Mouse (Mus musculus) spleen, postnatal 10 days (tissue): ENCODE data around the gene Birc5.
"Not testable (repeated sequence)": the region's sequence is repeated elsewhere in the genome, so short reads cannot be mapped to it uniquely, and the experiment has no call there.

Source experiments
- DNase-seq, 2 experiments: peaks; one replicate each; pipeline ENCODE4 v3.0.0; 2021 to 2022; ENCODE audit warnings: low spot score in 2 of 2

Gene Birc5

DNA sequence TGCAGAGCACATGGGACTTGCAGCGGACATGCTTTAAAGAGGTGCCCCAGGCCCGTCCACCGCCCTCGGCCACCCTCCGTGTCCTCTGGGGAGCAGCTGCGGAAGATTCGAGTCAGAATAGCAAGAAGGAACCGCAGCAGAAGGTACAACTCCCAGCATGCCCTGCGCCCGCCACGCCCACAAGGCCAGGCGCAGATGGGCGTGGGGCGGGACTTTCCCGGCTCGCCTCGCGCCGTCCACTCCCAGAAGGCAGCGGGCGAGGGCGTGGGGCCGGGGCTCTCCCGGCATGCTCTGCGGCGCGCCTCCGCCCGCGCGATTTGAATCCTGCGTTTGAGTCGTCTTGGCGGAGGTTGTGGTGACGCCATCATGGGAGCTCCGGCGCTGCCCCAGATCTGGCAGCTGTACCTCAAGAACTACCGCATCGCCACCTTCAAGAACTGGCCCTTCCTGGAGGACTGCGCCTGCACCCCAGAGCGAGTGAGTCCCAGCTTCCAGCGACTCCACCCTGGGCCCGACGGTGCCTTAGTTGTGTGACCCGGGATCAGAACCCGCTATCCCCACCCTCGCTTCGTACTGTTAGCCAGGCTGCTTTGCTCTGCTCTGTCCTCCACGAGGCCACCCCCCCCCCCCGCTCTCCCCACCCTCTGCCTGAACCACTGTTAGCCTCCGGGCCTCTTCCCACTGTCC is at the start of gene Birc5:
Birc5 (plus strand) TSS at position 267 of the 687 bp plus-strand sequence.
- DNase-seq, result peak; percentile 97 to 99

DNA sequence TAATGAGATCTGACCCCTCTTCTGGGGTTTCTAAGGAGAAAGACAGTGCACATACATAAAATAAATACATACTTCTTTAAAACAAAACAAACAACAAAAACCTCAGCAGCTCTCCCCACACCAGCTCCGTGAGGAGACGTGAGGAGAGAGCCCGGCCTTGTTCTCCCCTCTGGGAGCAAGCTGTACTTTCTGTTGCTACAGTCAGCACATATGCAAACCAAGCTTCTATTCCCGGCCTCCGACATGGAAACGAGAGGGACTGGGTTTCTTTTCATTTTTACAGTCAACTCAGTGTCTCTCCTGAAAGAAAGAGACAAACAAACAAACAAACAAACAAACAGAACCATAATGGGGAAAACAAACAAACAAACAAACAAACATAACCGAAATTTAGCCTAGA is 49.0 kb upstream of the Birc5 start:
- DNase-seq, result no peak

DNA sequence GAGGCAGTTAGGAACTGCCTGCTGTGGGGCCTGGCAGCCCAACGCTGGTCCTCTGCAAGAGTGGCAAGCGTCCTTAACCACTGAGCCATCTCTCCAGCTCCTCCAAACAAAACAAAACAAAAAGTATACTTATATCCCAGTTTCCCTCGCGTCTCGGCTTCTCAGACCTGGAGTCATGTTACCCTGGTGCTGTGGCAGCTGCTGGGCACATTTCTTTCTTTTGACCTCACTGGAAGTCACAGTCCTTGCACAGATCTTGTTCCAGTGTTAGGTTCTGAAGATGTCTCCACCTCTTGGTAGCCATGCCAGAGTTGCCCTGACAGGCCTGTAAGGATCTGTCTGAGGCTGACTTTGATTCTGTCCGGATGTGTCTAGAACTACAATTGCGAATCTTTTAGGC is 47.4 kb upstream of the Birc5 start:
- no peak for DNase-seq

DNA sequence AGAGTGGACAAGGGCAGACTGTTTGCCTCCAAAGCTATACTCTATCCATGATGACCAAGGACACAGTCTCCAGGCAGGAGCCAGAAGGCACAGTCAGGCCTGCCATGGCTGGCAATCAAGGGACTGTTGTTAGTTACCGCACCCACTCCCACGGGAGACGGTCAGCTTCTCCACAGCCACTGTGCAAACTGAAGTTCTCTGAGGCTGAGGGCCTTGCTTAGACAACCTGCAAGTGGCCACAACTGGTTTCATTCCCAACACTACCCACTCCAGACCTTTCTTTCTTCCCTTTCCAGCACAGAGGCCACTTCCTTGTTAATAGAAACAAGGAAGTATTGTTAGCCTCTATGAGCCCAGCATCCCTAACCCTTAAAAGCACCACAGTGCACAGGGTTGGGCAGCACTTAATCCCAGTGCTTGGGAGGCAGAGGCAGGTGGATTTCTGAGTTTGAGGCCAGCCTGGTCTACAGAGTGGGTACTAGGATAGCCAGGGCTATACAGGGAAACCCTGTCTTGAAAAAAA is 45.8 kb upstream of the Birc5 start:
- no peak for DNase-seq

DNA sequence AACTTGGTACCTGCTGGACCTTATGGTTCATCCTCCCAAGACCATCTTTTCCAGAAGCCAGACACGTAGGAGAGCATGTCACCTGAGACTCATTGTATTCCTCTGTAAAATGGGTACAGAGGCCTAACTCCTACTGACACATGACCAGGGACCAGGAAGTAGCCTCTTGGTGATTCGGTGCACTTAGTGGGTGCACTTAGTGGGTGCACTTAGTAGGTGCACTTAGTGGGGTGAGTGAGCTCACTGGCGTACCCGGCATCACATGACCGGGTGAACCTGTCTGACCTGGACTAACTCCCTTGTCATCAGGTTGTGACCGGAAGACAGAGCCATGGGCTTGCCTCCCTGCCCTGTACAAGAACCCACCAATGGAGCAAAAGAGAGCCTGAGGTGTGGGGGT is 42.3 kb upstream of the Birc5 start:
- DNase-seq, result no peak

DNA sequence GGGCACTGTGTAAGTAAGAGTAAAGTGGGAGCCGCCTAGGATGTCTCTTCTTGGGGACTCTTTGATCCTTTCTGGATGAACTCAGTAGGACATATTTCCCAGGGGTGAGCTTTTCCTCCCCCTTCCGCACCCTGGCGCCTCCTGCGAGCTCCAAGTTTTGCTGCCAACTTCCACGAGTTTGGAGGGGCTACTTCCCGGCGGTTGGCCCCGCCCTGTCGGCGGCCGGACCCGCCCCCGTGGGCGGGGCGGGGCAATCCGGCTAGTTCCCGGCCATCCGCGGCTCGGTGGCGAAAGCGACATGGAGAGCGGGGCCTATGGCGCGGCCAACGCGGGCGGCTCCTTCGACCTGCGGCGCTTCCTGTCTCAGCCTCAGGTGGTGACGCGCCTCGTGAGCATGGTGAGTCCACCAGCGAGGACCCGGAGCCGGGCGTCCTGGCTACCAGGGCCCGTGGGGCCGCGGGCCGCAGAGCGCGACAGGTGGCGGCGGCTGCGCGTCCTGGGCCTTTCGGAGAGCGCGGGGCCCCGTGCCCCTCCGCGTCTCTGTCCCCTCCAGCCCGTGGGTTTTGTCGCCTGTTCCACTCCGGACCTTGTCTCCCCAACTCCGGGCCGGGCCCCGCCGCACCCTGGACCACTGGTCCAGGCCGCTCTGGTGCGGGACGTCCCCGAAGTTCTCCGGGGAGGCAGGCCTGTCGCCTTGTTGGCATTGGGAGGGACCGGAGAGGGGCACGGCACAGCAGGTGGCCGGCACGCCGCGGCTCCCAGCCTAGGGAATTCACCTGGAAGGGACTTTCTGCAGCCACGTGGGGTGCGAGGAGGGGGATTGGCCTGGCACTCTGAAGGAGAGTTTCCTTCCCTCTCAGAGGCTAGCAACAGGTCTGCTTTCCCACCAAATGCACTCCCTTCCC is 39.4 kb upstream of the Birc5 start, which contains the start of the genes Gm20708 and Syngr2:
Gm20708 (plus strand) TSS at position 262 of the 905 bp plus-strand sequence.
Syngr2 (plus strand) TSS at position 262 of the 905 bp plus-strand sequence.
- peak; percentile 83 to 85 for DNase-seq

DNA sequence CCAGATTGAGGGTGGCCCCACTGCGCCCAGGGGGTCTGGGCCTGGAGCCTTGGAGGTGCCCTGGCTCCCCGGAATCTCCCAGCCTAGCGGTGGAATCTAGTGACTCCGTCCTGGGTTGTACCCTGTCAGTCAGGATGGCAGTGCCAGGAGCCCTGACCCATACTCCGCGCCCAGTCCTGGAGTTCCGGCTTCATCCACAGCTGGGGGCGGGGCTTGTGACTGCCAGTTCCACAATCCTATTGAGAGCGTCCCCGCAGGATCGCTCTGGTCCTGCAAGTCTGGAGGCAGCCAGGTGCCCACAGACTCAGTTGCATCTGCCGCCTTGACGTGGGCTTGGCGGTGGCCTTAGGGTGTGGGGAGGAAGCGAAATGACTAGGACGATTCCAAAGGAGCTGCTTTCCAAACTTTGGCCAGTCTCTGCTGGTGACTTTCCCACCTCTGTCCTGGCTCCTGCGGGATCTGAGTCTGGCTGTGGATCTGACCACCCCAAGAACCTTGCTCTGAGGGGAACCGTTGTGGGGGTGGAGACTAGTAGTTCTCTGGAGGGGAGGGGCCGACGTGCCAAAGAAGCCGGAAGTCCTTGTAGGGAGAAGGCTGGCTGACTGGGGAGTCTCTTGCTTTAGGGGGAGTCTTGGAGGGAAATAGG is 38.5 kb upstream of the Birc5 start:
- peak; percentile 79 to 91 for DNase-seq

DNA sequence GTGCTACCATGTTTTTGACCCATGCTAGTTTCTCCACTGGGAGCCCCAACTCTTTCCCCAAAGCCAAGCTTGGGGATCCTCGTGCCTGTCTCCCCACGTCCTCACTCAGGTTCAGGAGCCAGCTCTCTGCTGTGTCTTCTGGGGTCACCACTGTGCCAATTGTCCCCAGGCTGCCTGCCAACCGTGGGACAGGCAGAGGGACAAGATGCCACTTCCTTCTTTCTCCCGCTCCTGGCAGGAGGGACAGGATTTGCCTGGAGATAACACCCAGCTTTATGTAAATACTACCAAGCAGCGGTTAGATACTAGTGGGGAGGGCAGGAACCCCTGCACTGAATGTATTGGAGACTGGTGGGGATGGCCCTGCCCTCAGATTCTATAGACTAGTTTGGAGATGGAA is 35.2 kb upstream of the Birc5 start:
- DNase-seq, result no peak

DNA sequence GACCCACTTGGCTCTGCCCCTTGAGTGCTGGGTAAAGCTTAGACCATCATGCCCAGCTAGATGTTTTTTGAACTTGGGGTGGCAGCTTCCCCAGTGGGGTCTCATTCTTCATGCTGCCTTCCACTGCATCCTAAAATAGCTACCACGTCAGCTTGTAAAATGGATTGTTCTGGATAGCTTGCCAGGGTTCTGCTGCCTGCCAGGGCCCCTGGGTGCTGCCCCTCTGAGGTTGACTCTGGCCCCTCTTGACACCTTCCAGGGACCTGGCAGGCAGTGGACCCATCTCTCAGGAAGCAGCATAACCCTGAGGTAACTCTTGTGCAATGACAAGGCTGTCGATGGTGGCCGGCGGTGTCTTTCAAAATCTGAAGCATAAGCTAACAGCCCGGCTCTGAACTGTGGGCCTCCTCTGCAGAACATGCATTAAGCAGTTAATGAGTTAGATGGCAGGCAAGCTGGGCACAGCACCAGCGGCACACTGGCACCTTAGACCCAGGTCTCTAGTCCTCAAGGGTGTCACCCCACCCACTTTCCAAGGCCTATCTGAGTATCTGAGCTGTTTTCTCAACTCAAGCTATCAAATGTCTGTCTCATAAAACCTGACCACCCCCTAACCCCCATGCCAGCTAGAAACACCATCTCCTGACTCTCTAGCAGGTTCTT is 34.2 kb upstream of the Birc5 start:
- DNase-seq, result no peak

DNA sequence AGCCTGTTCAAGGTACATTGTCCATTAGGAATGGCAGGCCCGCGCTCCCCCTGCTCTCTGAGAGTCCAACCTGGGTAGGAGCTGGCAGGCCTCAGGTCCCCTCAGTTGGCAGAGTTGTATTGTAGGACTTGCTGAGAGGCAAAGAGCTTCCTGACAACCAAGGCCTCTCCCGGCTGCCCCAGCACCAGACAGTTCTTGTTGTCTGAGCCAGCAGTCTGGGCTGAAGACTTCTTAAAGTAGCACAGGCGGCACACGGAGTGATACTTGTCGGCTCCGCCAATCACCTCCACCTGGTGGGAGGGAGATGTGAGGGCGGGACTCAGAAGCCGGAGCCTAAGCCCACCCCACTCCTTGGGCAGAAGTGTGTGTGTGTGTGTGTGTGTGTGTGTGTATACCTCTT is 33.2 kb upstream of the Birc5 start:
- DNase-seq, result not testable (repeated sequence)

DNA sequence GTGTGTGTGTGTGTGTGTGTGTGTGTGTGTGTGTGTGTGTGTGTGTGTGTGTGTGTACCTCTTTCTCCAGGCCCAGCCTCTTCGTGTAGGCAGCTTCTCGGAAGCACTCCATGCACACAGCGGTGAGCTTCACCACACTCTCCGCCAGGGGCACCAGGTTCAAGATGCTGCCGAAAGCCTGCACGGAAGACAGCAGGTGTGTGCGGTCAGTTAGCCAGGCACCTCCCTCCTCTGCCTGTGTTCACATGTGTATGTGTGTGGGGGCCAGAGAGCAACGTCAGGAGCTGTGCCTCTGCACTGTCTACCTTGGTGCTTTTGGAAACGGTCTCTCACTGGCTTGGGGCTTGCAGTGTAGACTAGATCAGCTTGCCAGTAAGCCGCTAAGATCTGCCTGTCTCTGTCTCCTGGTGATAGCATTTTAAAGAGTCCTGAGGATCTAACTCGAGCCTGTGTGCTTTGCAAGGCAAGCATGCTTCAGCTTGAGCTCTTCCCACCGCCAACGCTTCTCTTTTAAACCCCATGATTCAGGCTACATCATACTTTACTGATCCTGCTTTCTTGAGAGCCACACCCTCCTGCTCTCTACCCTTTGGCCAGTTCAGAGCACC is 32.6 kb upstream of the Birc5 start:
- DNase-seq, result no peak

DNA sequence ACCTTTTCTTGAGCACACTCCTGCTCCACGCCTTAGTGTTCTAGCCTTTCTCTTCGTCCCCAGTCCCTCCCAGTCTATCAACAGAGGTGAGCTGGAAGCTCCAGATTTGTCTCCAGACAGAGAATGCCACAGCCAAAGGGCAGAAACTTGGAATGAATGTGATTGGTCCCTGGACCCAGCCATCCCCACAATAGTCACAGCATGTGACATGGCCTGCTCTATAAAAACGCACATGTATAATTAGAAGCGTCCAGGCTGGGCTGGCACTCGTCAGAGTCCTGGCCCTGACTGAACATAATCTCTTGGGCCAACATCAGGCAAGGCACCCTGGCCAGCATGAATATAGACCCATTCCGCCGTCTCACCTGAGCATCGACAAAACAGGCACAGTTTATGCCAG is 30.0 kb upstream of the Birc5 start:
- DNase-seq, result no peak

DNA sequence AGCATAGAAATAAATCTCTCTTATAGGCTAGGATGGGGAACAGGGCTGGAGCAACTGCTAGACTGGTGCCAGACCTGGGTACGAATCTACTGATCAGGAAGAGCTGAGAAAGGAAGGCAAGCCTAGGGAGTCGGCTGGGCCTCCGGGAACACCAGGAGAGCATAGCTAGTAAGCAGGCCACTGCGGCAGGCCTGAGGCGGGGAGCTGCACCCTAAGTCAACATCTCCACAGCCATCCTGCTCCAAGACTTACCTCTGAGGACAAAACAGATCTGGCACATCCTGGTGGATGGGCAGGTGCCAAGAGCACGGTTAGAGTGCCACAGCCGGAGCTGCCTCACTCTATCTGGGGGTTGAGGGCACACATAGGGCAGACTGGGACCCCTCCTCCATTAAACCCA is 28.9 kb upstream of the Birc5 start:
- DNase-seq, result no peak

DNA sequence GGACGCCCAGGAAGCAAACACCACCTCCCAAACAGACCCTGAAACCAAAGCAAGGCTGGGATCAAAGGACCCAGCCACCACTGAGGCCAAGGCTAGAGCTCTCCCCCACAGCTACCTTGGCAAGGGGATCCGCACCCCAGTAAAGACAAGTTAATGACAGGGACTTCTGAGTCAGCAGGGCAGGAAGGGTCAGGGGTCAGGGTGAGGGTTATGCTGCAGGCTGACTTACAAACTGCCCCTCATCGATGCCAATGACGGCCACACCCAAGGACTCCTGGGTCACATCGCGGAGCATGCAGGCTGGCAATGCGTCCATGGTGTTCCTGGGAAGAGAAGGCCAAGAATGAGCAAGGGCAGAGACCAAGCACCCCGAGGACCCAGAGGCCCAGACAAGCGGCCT is 27.2 kb upstream of the Birc5 start:
- no peak for DNase-seq

DNA sequence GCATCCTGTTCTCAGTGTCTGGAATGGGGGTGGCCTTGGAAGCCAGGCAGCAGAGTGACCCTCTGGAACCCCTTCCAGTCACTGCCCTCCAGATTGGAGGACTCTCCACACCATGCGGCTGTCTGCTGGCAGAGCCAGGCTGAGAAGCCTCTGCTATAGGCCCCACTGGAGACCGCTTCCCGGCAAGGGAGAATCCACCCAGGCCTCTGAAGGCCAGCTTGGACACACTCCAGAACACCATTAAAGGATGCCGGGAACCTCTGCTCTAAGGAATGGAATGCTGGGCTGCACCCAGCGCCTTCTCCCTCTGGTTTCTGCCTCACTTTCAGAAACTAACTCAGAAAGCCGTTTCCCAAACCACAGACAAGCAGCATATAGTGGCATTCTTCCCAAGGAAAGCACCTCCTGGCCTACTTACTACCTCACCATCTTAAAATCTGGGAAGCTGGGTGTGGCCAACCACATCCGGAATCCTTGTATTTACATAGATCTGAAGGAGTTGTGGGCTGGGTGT is 26.3 kb upstream of the Birc5 start:
- DNase-seq, result no peak

DNA sequence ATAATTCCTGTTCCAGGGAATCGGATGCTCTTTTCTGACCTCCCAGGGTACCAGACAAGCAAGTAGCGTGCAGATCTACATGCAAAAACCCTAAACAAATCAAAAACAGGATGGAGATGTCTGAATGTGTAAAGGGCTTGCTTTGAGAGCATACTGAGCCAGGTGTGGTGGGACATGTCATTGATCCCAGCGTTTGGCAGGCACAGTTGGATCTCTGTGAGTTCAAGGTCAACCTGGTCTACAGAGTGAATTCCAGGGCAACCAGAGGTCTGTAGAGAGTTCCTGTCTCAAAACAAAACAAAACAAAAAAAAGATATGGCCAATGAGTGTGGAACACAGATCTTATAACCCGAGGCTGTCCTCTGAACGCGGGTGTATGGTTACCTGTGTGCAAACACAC is 25.6 kb upstream of the Birc5 start:
- DNase-seq, result no peak

DNA sequence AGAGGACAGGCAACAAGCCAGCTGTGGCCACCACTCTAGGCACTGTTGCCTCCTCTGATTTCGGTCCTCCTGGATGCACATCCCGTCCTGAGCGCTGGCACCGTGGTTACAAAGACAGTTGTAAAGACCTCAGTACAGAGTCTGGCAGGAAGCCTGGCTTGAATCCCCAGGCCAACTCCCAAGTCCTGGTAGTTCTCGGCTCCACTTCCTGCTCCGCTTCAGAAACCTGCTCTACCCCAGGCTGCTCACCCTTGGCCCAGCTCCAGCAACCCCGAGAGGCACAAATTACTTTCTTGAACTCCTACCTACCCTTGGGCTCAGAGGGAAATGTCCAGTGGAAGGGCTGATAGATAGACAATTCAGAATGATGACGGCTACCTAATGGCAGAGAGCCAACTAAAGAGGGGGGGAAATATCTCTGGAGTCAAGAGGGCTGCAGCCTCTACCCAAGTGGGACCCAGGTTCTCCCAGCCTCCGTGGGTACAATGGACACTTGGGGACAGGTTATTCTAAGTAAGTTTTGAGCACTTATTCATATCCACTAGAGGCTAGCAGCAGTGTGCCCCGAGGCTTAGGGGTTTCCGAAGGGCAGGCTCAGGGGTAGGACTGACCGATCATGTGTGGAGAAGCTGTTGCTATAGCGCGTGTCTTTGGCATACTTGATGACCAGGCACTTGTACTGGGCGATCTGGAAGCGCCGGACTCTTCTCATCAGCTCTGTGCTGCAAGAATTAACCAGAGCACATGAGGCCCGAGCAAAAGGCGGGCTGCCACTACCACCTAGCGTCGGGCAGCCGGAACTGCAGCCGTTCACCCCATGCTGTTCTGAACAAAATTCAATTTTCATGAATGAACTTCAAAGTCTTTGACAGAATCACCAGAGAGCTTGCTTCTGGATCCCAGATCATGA is 24.7 kb upstream of the Birc5 start:
- DNase-seq, result peak; percentile 81 to 89

DNA sequence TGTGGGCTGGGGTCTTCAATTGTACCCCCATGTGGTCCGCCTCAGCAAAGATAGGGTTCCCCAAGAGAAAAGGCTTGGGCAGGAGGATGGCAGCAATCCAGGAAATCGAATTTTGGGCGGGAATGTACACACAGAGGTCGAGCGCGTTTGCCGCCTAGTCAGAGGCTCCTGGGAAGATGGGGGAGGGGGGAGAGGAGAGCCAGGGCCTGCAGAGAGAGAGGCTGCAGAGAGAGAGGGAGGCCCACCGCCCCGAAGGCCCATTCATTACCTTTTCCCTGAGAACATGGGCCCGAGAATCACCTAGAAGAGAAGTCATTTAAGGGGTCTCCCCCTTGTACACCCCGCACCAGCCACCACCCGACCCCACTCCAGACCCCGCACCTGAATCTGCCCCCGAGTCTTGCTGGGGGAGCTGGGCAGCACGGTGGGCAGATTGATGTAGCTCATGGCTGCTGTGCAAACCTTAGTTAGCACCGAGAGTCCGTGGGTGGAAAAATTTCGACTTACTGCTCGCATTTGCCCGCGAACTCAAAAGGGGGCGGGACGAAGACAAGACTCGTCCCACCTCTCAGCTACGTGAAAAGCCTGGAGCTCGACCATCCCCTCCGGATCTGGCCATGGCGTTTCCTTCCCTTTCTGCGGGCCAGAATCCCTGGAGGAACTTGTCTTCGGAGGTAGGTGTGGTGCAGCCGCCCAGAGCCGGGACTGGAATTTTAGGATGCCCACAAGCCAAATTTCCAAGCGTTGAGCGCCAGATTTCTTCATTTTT is 23.5 kb upstream of the Birc5 start, which contains the start of the genes Afmid and Tk1:
Afmid (plus strand) TSS at position 592 of the 769 bp plus-strand sequence.
Tk1 (minus strand) TSS at position 760 of the 769 bp plus-strand sequence.
- peak; percentile 72 to 84 for DNase-seq

DNA sequence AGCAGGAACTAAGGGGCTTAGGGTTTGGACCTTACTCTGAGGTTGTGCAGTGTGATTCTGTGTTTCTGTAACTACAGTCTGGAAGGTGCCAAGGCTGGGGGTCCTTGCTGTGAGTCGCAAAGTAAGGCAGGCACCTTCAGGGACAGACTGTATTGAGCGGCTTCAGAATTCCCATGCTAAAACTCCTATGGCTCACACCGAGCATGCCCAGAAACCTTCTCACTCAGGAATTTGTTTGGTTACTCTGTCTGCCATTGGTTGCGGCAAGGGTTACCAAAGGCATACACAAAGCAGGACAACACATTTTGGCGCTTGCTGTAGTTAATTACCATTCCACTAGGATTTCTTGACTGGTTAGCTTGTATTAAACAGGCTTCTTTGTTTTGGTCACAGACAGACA is 22.9 kb upstream of the Birc5 start:
- no peak for DNase-seq
